Mouse (Mus musculus): ENCODE results near the gene Rptor. TPM values are rescaled to one million over a fixed set of nuclear protein-coding genes. Genes with fewer than 3 reads are reported as not detected.

Gene Rptor
- polyA plus RNA-seq, 1 experiment from 2014 or later: 13.2 TPM

GRCm38 (mm10) chr11:119770985-119771384 lies 168.3 kb downstream of the Rptor start:
- ATAC-seq (ENCODE audit: low FRiP score) (no peak), DNase-seq (ENCODE audit: low spot score) (no peak)
- WGBS: 85% methylated on average over 4 of the region's 4 CpGs
- Histone ChIP-seq H3K9me3 (ENCODE audit: control insufficient read depth, low read length) (peaks cover 5% of the 10 kb centered on the region; the same call in 1 of the 2 replicates), H3K4me2 (replicated peaks) (no peak overlapping the region), H3K4me1 (replicated peaks; ENCODE audit: control insufficient read depth, insufficient read depth, low read length) (peaks cover 17% of the 10 kb centered on the region), H3K4me3 (replicated peaks; ENCODE audit: low read length) (no peak overlapping the region), H3K9ac (no peak overlapping the region), H3K36me3 (replicated peaks; ENCODE audit: control insufficient read depth, insufficient read depth) (no peaks in the 10 kb centered on the region), H3K27me3 (ENCODE audit: control insufficient read depth, insufficient read depth, low read length) (no peaks in the 10 kb centered on the region), H3K27ac (no peak overlapping the region)

DNA sequence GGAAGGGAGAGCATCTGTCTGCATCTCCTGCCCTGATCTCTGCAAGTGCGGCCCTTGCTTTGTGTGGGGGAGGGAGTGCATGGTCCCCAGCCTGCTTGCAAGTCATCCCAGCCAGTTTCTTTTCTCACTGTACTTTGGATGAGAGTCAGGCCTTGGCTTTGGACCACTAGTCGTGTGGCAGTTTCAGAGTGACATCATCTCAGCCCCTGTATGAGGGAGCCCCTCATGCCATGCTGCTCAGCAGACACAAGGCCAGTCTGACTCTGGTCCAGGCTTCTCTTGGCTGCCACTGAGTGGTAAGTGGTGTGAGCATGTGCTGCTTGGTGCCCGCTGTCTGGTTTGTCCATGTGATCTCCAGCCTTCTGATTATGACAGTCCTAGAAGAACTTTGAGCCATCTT lies 170.2 kb downstream of the Rptor start:
- peaks cover under 1% of the 10 kb centered on the region; the same call in 1 of the 2 replicates for H3K4me1 ChIP-seq (replicated peaks; ENCODE audit: control insufficient read depth, insufficient read depth, low read length)
- H3K9ac ChIP-seq: no peak overlapping the region
- H3K27ac ChIP-seq: no peak overlapping the region
- WGBS: 80% methylated on average over 3 of the region's 3 CpGs
- peaks cover 5% of the 10 kb centered on the region; the same call in 1 of the 2 replicates for H3K9me3 ChIP-seq (ENCODE audit: control insufficient read depth, low read length)
- H3K4me2 ChIP-seq (replicated peaks): no peak overlapping the region
- ATAC-seq (ENCODE audit: low FRiP score): no peak
- H3K27me3 ChIP-seq (ENCODE audit: control insufficient read depth, insufficient read depth, low read length): no peaks in the 10 kb centered on the region
- H3K4me3 ChIP-seq (replicated peaks; ENCODE audit: low read length): no peak overlapping the region
- DNase-seq (ENCODE audit: low spot score): no peak
- no peaks in the 10 kb centered on the region for H3K36me3 ChIP-seq (replicated peaks; ENCODE audit: control insufficient read depth, insufficient read depth)

DNA sequence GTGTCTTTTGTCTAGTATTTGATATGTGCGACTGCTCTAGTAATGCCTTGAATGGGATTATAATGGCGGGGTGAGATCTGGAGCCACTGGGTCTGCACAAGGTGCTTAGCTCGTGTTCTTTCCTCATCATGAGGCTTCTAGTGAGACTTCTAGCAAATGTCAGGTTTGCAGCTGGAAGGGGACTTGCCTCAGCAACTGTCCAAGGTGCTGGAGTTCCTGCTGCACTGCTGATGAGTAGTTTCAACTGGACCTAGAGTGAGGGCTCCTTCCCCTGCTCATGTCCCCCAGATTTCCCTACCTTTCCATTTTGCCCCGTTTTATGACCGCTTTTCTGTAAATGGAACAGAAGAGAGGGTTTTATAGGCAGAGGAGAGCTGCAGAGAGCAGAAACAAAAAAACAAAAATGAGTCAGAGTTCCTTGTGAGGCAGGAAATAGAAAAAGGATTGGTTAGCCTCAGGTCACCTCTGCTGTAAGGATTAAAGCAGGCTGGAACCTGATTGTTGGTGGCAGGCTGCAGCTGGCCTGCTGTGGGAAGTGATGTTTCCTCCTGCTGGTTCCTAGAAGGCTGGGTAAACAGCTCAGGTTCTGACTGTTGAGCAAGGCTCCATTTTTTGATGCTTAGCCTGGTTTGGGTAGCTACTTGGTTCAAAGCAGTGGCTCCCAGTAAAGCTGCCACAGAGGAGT lies 172.5 kb downstream of the Rptor start:
- H3K9me3 ChIP-seq (ENCODE audit: control insufficient read depth, low read length): peaks cover 5% of the 10 kb centered on the region; the same call in 1 of the 2 replicates
- ATAC-seq (ENCODE audit: low FRiP score): no peak
- H3K4me1 ChIP-seq (replicated peaks; ENCODE audit: control insufficient read depth, insufficient read depth, low read length): no peaks in the 10 kb centered on the region
- H3K9ac ChIP-seq: no peak overlapping the region
- H3K27ac ChIP-seq: no peak overlapping the region
- H3K4me3 ChIP-seq (replicated peaks; ENCODE audit: low read length): no peak overlapping the region
- WGBS: 80% methylated on average over 5 of the region's 5 CpGs
- no peak for DNase-seq (ENCODE audit: low spot score)
- H3K4me2 ChIP-seq (replicated peaks): no peak overlapping the region
- H3K36me3 ChIP-seq (replicated peaks; ENCODE audit: control insufficient read depth, insufficient read depth): no peaks in the 10 kb centered on the region
- H3K27me3 ChIP-seq (ENCODE audit: control insufficient read depth, insufficient read depth, low read length): no peaks in the 10 kb centered on the region

DNA sequence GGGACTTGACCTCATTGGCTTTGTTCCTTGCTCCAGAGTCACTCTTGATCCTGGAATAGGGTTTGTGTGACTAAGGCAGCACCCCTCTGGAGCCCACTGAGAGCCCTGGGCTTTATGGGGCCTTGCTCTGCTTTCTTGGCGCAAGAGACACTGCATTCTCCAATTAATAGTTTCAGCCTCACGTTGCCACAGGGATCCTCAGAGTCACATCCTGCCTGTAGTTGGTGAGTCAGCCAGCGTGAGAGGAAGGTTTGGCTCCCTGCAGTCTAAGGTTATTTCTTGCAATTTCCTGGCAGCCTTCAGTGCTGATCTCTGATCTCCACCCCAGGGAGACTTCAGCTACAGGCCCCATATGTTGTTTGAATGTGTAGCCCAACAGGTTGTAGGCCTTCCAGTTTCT lies 174.5 kb downstream of the Rptor start:
- 58% methylated on average over 3 of the region's 3 CpGs for WGBS
- Histone ChIP-seq H3K9ac (no peak overlapping the region), H3K4me1 (replicated peaks; ENCODE audit: control insufficient read depth, insufficient read depth, low read length) (no peaks in the 10 kb centered on the region), H3K4me2 (replicated peaks) (no peak overlapping the region), H3K27ac (no peak overlapping the region), H3K9me3 (ENCODE audit: control insufficient read depth, low read length) (peaks cover 5% of the 10 kb centered on the region; the same call in 1 of the 2 replicates), H3K4me3 (replicated peaks; ENCODE audit: low read length) (no peak overlapping the region), H3K36me3 (replicated peaks; ENCODE audit: control insufficient read depth, insufficient read depth) (no peaks in the 10 kb centered on the region), H3K27me3 (ENCODE audit: control insufficient read depth, insufficient read depth, low read length) (no peaks in the 10 kb centered on the region)
- DNase-seq (ENCODE audit: low spot score) (no peak), ATAC-seq (ENCODE audit: low FRiP score) (no peak)

- Histone ChIP-seq H3K9ac (no peak overlapping the region), H3K27ac (no peak overlapping the region), H3K4me1 (replicated peaks; ENCODE audit: control insufficient read depth, insufficient read depth, low read length) (no peaks in the 10 kb centered on the region), H3K9me3 (ENCODE audit: control insufficient read depth, low read length) (peaks cover 5% of the 10 kb centered on the region; the same call in 1 of the 2 replicates), H3K36me3 (replicated peaks; ENCODE audit: control insufficient read depth, insufficient read depth) (no peaks in the 10 kb centered on the region), H3K4me3 (replicated peaks; ENCODE audit: low read length) (no peak overlapping the region), H3K27me3 (ENCODE audit: control insufficient read depth, insufficient read depth, low read length) (no peaks in the 10 kb centered on the region), H3K4me2 (replicated peaks) (no peak overlapping the region)
- ATAC-seq (ENCODE audit: low FRiP score): no peak
- DNase-seq (ENCODE audit: low spot score): no peak
- WGBS: 90% methylated on average over 1 of the region's 1 CpGs
These were observed 175.2 kb downstream of the Rptor start for GRCm38 (mm10) chr11:119777872-119778271.

DNA sequence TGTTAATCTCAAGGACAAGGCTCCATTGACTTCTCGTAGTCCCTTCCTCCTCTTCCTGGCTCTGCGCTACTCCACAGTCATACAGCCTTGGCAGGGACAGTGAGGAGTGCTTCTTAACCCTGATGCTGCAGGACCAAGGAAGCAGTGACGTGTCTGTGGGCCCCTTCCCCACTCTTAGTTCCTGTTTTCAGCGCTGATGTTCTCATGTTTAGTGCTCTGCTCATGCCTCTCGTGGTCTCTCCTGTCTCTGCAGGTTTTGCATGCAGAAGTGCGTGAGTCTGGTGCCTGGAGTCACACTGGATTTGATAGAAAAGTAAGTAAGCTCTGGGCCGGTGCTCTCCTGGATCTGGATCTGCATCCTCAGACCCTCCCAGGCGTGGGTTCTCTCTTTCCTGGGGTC lies 177.6 kb downstream of the Rptor start:
- no peak overlapping the region for H3K4me2 ChIP-seq (replicated peaks)
- no peak for DNase-seq (ENCODE audit: low spot score)
- 84% methylated on average over 8 of the region's 8 CpGs for WGBS

DNA sequence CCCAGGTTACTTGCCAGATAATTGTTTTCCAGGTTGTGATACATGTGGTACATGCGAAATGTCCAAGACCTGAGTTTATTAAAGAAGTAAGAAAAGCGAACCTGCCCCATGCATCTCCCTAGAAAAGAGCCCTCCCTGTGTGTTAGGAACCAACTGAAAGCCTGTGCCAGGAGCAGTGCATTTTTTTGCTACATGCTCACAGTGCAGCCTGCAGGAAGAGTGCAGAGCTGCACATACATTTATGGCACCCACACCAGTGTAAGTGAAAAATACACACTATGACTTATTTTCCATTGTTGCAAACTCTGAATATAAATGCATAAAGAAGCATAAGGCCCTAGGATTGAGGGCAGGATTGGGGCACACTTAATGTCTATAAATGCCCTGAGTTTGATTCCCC lies 178.5 kb downstream of the Rptor start:
- no peak overlapping the region for H3K27ac ChIP-seq
- H3K9me3 ChIP-seq (ENCODE audit: control insufficient read depth, low read length): no peaks in the 10 kb centered on the region; the same call in 1 of the 2 replicates
- no peak overlapping the region for H3K4me2 ChIP-seq (replicated peaks)
- H3K36me3 ChIP-seq (replicated peaks; ENCODE audit: control insufficient read depth, insufficient read depth): no peaks in the 10 kb centered on the region
- WGBS: 88% methylated on average over 2 of the region's 2 CpGs
- no peaks in the 10 kb centered on the region for H3K27me3 ChIP-seq (ENCODE audit: control insufficient read depth, insufficient read depth, low read length)
- ATAC-seq (ENCODE audit: low FRiP score) (no peak), DNase-seq (ENCODE audit: low spot score) (no peak)
- peaks cover 7% of the 10 kb centered on the region; the same call in 1 of the 2 replicates for H3K4me1 ChIP-seq (replicated peaks; ENCODE audit: control insufficient read depth, insufficient read depth, low read length)
- H3K4me3 ChIP-seq (replicated peaks; ENCODE audit: low read length): no peak overlapping the region
- no peak overlapping the region for H3K9ac ChIP-seq

More for the DNA sequence above, 177.6 kb downstream of the Rptor start:
- Histone ChIP-seq H3K4me1 (replicated peaks; ENCODE audit: control insufficient read depth, insufficient read depth, low read length) (0 out of 2 replicates have a peak, but pooled peaks cover 4% of the 10 kb centered on the region), H3K9me3 (ENCODE audit: control insufficient read depth, low read length) (peaks cover 5% of the 10 kb centered on the region; the same call in 1 of the 2 replicates), H3K9ac (no peak overlapping the region), H3K27ac (no peak overlapping the region), H3K4me3 (replicated peaks; ENCODE audit: low read length) (no peak overlapping the region), H3K27me3 (ENCODE audit: control insufficient read depth, insufficient read depth, low read length) (no peaks in the 10 kb centered on the region), H3K36me3 (replicated peaks; ENCODE audit: control insufficient read depth, insufficient read depth) (no peaks in the 10 kb centered on the region)
- ATAC-seq (ENCODE audit: low FRiP score): no peak

- 90% methylated on average over 4 of the region's 4 CpGs for WGBS
- DNase-seq (ENCODE audit: low spot score) (no peak), ATAC-seq (ENCODE audit: low FRiP score) (no peak)
- Histone ChIP-seq H3K27ac (no peak overlapping the region), H3K9ac (no peak overlapping the region), H3K4me1 (replicated peaks; ENCODE audit: control insufficient read depth, insufficient read depth, low read length) (peaks cover 12% of the 10 kb centered on the region), H3K4me2 (replicated peaks) (no peak overlapping the region), H3K9me3 (ENCODE audit: control insufficient read depth, low read length) (no peaks in the 10 kb centered on the region), H3K27me3 (ENCODE audit: control insufficient read depth, insufficient read depth, low read length) (no peaks in the 10 kb centered on the region), H3K4me3 (replicated peaks; ENCODE audit: low read length) (no peak overlapping the region), H3K36me3 (replicated peaks; ENCODE audit: control insufficient read depth, insufficient read depth) (no peaks in the 10 kb centered on the region)
These were observed 179.0 kb downstream of the Rptor start for GRCm38 (mm10) chr11:119781726-119782125.

GRCm38 (mm10) chr11:119783653-119784052 lies 180.9 kb downstream of the Rptor start:
- Histone ChIP-seq H3K27ac (no peak overlapping the region), H3K4me1 (replicated peaks; ENCODE audit: control insufficient read depth, insufficient read depth, low read length) (peaks cover 28% of the 10 kb centered on the region), H3K9me3 (ENCODE audit: control insufficient read depth, low read length) (no peaks in the 10 kb centered on the region), H3K4me3 (replicated peaks; ENCODE audit: low read length) (no peak overlapping the region), H3K9ac (no peak overlapping the region), H3K27me3 (ENCODE audit: control insufficient read depth, insufficient read depth, low read length) (no peaks in the 10 kb centered on the region), H3K36me3 (replicated peaks; ENCODE audit: control insufficient read depth, insufficient read depth) (no peaks in the 10 kb centered on the region), H3K4me2 (replicated peaks) (no peak overlapping the region)
- ATAC-seq (ENCODE audit: low FRiP score) (no peak), DNase-seq (ENCODE audit: low spot score) (no peak)
- 98% methylated on average over 4 of the region's 4 CpGs for WGBS
